Mouse (Mus musculus): ENCODE data around the gene Higd1c. TPM values are rescaled to one million over a fixed set of nuclear protein-coding genes. Genes with fewer than 3 reads are reported as not detected.
"Not testable (repeated sequence)": the region's sequence is repeated elsewhere in the genome, so short reads cannot be mapped to it uniquely, and the experiment has no call there.

Higd1c gene
- total RNA-seq, 2 experiments from 2014 or later, result not detected

DNA sequence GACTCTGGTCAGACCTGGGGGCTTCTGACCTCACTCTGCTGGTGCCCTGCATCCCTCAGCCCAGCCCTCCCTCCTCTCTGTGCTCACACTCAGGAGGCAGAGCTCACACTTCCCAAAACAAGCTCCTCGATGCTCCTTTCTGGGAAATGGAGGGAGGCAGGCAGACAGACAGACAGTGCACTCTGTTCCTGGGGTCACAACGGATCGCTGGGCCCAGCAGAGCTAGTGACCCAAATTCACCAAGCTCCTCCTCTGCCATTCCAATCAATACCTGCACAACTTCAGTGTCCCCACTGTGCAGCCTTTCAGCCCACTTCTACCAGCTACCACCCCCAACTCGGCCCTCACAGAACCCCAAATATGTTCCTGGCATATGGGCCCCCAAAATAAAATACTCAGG lies 37.5 kb downstream of the Higd1c start:
- no peak for DNase-seq (ENCODE audit: extremely low spot score in 1 of 2, low spot score in 2 of 2)
- intact Hi-C loops (cut with DNase I), result no loop called here

DNA sequence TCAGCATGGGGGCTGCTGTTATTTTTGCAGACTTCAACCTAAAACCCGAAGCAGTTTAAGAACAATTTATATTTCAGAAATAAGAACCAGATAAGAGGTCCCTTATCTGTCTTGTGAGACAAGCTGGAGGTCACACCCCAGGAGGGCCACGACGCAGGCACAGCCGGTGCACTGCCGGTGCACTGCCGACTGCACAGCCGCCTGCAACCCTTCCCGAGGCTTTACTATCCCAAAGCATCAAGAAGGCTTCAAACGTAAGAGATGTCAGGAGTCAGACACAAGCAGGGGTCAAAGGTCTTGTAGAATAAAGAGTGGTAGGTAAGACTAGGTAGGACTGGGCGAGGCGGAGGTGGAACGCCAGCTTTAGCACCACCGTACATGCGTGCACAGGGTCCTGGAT lies 38.0 kb downstream of the Higd1c start:
- intact Hi-C loops (cut with DNase I), result no loop called here
- DNase-seq (ENCODE audit: extremely low spot score in 1 of 2, low spot score in 2 of 2), result no peak

DNA sequence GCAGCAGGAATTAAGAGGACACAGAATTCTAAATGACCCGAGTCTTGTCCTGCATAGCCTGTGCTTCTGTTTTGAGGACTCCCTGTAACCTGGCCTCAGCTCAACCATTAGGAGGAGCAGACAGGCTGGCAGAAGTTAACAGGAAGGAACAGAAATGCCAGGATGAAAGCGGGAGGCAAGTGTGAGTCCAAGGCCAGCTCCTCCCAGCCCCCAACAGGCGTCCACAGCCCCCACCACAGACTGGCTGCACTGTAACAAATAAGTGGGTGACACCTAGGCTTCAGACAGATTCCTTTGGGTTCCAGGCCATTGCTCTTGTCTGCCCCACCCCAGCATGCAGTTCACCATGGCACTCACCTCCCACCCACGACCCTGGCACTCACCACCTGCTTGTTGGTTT lies 38.5 kb downstream of the Higd1c start:
- intact Hi-C loops (cut with DNase I), result no loop called here
- no peak for DNase-seq (ENCODE audit: extremely low spot score in 1 of 2, low spot score in 2 of 2)

DNA sequence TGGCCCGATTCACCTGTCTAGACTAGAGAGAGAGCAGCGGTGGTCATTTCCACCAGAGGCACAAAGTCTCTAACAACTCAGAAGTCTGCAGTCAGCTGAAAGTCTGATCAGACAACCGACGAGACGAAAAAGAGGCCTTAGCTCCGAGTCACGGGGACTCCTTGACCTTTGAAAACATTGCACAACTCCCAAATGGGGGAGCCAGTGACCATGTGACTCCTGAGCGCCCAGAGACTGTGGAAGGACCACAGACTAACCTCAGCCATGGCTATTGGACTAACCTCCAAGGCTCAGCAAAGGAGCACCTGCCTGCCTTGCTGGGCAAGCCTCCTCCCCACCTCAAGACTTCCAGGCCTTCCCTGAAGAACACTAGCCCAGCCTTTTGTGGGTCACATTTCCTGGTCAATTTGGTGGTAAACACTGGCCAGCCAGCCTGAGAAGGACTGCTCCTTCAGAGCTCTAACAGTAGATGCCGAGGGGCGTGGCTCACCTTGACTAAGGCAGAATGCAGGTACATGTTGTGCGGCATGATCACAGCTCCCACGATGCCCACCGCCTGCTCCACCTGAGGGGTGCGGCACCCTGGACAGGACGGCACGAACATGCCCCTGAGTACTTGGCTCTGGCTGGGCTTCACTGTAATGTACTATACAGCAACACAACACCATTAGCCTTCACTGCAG lies 39.1 kb downstream of the Higd1c start:
- intact Hi-C loops (cut with DNase I), result no loop called here
- no peak for DNase-seq (ENCODE audit: extremely low spot score in 1 of 2, low spot score in 2 of 2)

DNA sequence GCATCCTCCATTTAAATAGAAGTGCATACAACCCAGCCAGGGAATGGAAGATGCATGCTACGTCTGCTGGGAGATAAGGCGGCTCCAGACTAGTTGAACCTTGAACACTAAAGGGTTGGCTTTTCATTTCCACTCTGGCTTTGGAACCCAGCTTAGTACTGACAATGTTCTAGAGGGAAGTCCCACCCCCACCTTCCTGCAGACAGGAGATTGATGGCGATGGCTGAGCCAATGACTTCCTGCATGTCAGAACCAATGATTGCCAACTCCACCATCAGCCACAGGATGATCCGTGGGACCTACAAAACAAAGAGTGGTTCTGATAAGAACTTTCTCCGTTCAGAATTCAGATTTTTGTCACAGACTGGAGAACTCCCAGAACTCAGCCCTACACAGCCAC lies 41.7 kb downstream of the Higd1c start:
- intact Hi-C loops (cut with DNase I), result no loop called here
- no peak for DNase-seq (ENCODE audit: extremely low spot score in 1 of 2, low spot score in 2 of 2)

DNA sequence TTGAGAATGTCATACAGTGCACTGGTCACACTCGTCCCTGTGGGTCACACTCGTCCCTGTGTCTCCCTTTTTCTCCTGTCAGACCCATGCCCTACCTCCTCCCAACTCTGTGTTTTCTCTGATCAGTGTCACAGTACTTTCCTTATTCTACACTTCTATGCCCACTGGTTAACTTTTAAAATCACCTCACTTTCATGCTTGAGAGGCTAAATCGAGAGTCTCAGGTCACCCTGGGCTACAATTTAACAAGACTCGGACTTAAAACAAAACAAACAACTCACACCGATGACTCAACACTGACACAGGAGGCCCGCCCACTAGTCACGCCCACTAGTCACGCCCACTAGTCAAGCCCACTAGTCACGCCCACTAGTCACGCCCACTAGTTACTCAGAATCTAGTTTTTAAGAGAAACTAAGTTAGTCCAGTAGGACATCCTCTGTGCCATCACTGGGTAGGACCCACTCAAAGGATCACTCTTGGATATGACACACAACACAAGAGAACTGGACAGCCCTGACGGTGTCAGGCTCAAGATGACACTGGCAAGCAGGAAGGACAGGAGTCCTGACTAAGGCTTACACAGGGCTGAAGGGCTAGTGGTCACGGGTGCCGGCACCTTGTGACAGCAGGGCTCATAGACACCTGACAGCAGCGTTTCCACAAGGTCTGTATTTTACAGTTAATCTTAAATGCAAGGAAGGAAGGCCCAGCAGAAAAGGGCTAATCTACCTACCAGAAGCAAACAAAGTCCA lies 46.8 kb downstream of the Higd1c start:
- no peak for DNase-seq (ENCODE audit: extremely low spot score in 1 of 2, low spot score in 2 of 2)
- intact Hi-C loops (cut with DNase I), result no loop called here

DNA sequence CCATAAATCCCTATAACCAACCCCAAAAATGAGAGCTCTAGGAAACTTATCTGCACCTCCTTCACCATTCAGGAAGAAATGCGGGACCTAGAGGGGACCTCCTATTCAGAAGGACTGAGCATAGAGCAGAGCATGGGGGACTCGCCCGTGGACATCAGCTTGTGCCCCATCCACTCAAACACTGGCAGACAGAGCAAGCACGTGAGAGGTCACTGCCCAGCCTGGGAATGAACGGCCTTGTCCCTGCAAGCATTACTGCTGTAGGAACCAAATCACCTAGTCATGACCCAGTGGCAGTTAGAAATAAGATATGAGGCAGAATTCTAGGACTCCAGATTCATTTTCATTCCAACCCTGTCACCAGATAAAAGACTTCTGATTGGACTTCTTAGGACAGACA lies 47.4 kb downstream of the Higd1c start:
- intact Hi-C loops (cut with DNase I), result no loop called here
- no peak for DNase-seq (ENCODE audit: extremely low spot score in 1 of 2, low spot score in 2 of 2)

DNA sequence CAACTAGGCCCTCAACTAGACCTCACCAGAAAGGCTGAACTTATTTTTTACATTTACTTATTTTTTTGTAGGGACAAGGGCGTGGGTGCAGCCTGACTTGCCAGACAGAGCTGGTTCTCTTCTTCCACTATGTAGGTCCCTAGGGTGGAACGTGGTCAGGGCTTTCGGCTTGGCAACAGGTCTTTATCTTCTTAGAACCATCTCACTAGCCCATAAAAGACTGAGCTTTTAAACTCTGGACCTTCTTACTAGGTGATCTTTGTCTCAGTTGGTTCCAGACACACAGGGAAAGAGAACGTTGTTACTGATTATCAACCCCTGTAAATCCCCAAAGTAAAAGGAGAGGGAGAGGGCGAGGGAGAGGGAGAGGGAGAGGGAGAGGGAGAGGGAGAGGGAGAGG lies 49.0 kb downstream of the Higd1c start:
- DNase-seq (ENCODE audit: extremely low spot score in 1 of 2, low spot score in 2 of 2), result no peak
- intact Hi-C loops (cut with DNase I), result no loop called here

DNA sequence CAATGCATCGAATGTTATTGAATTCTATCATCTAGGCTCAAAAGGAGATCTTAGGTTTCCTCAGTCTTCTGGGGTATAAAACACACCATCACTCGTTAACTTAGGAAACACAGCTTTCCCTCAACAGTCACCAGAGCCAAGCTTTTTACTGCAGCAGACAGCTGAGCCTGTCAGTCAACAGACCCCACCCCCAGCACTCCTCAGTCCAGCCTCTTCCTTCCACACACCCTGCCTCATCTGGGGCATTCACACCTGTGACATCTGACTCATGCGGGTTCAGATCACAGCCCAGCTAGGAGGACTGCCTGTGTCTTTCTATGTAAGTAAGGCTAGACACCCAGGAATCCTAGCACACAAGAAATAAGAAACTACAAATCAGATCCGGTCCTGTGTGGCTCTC lies 49.7 kb downstream of the Higd1c start:
- intact Hi-C loops (cut with DNase I), result no loop called here

DNA sequence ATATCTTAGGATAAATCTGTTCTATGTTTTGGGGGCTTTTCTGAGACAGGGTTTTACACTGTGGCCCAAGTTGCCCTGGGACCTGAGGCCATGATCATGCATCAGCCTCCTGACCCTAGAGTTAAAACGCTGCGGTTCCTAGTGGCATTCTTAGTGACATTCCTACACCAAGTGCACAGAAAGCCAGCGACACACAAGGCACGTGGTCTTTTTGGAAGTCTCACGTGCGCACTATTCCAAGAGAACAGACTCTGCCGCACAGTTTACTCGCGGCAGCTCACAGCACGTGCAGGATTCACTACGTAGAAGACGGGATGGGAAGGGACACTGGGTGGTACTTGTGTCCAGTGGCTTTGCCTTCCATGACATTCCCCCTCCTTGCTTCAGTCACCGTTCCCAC lies 50.6 kb downstream of the Higd1c start:
- intact Hi-C loops (cut with DNase I), result no loop called here
- DNase-seq (ENCODE audit: extremely low spot score in 1 of 2, low spot score in 2 of 2), result no peak

More for the DNA sequence above, 49.7 kb downstream of the Higd1c start:
- DNase-seq (ENCODE audit: extremely low spot score in 1 of 2, low spot score in 2 of 2), result no peak

DNA sequence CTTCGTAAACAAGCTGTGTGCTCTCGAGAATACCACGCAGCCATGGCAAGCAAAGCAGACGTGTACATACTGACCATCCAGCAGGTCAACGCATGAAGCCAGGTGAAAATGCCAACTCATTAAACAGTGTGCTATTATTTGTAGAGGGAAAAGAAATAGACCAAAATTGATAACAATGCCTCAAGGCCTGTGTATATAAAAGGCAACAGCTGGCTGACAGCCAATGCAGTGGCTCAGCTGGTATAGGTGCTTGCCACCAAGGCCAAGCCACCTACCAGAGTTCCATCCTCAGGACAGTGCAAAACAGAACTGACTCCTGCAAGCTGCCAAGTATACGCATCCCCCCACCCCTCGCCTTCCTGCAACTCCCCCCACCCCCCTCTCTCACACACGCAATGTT lies 51.3 kb downstream of the Higd1c start:
- intact Hi-C loops (cut with DNase I), result no loop called here
- DNase-seq (ENCODE audit: extremely low spot score in 1 of 2, low spot score in 2 of 2), result no peak

DNA sequence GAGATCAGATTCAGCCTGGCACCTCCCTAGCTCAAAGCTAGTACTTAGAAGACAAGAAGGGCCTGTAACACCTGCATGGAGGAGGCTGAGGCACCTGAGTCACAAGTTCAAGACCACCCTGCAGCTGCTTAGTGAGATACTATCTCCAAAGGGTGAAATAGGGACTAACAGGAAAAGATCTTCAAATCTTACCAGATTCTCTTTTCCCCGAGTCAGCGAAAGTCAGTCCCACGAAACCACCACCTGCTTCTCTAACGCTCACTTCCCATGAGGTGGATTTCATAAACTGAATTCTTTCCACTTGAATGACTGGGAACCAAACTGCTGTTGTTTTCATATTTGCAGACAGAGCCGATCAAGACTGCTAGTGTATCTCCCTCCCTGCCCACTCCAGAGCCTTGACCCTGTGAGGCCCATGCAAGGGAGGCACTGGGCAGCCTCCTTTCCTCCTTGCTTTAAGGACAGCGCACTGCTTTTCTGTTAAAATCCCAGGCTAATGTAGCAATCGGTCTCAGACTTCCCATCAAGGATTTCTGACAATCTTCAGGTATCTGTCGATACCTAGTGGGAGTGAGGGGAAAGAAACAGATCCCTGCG lies 53.6 kb downstream of the Higd1c start:
- no peak for DNase-seq (ENCODE audit: extremely low spot score in 1 of 2, low spot score in 2 of 2)
- intact Hi-C loops (cut with DNase I), result no loop called here

DNA sequence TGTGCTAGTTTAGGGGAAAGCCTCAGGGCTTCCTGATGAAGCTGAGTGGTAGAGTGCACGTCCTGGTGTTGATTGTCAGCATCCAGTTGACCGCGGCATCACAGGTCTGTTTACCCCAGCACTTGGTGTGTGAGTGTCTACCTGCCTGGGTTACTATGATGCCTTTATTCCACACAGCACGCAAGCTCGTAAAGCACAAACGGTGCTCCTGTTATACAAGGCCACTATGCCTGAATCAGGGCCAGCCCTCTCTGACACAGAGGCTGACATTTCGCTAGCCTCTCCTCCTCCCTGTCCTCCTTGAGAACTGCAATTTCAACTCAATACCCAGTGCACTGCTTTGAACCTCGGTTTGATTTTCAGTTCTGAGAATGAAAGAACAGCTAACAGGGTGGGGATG lies 55.0 kb downstream of the Higd1c start:
- intact Hi-C loops (cut with DNase I), result no loop called here
- DNase-seq (ENCODE audit: extremely low spot score in 1 of 2, low spot score in 2 of 2), result no peak

DNA sequence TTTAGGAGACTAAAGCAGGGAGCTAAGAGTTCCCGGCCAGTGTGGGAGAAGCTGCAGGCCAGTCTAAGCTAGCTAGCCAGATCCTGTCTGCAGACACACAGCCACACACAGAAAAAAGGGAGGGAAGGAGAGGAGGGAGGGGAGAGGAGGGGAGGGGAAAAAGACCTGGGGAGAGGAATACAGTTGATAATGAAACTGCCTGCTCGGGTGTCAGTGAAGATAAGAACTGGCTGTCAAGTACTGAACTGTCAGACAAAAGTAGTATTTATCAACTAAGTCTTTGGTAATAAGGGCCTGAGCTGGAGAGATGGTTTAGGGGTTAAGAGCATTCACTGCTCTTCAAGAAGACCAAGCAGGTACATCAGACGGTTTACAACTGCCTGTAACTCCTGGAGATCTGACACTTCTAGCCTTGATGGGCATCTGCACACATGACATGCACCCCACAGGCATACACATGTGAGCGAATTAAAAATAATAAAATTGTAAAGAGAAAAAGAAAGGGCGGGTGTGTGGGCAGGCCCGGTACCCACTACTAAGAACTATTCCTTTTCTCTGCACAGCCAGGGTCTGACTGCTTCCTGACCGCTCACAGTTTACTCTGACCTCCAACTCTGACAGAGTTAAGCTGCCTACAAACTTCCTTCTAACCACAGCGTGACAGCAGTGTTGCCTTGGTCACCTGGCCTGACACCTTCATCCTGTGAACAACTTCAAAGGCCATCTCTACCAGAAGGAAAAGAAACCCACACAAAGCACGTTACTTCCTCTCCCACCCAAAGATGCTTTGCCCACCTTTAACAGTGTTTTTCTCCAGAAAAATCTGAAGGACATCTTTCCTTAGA lies 55.8 kb downstream of the Higd1c start:
- intact Hi-C loops (cut with DNase I), result no loop called here
- DNase-seq (ENCODE audit: extremely low spot score in 1 of 2, low spot score in 2 of 2), result no peak

DNA sequence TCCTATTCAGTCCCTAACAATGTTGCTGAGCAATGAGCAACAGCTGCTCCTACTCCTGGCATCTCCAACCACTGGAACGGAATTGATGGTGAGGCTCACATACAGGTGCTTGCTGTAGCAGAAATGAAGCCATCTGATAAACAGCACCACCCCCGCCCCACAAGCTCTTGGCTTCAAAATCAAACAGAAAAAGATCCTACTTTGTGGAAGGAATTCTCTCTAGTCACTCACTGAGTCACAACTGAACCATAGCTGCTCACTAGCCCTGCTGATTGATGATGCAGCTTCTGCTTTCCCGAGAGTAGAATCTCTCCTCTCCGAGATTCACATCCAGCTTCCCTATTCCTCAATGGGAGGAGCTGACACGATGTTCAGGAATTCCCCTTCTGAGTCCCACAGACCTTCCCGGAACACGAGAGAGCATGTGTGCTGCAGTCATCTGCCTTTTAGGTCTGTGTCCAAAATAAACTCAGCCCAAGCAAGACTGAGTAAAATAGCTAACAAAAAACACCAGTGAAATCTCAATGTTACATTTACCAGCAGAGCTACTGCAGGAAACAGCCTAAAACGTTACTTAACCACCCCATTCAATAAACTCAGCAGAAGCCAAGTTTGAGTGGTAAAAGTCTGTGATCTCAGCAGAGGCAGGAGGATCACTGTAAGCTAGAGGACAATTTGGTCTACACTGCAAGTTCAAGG lies 56.9 kb downstream of the Higd1c start:
- intact Hi-C loops (cut with DNase I), result no loop called here
- no peak for DNase-seq (ENCODE audit: extremely low spot score in 1 of 2, low spot score in 2 of 2)

DNA sequence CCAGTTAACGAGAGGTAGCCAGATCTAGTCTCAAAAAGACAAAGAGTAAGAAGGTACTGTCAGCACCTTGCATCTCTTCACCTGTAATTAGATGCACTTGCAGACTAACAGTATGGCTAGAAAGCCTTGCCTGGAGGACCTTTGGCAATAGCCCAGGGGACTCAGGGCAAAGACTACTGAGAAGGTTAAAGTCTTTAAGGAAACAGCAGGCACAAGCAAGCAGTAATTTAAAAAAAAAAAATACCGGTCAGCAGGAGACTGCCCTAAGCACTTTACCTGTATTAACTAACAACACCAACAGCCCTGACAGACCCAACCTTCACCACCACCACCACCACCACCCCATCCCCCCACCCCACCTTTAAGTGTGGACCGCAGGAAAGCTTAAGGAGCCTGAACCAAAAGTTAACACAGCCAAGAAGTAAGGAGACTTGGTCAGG lies 57.4 kb downstream of the Higd1c start, which contains the start of gene Gm5475:
Gene Gm5475, plus strand, starts transcription at position 390 of the 440 bp plus-strand sequence.
- intact Hi-C loops (cut with DNase I); DNase-seq (ENCODE audit: extremely low spot score in 1 of 2, low spot score in 2 of 2): not testable (repeated sequence)

DNA sequence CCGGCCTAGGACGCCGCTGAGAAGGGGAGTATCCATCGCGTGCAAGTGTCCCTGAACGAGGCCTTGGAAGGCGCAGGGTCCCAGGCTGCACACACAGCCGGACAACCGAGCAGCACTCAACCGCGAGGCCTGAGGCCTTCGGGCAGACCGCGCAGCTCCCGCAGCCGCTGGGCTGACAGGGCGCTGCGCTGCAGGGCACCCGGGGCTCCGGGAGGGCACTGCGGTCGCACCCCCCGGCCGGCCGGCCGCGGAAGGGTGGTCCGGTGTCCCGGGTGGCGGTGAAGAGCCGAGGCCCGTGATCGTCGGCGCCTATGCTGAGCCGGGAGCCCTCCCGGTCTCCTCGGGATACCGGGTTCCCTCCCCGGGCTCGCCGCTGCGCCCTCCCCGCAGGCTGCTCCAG lies 58.1 kb downstream of the Higd1c start:
- intact Hi-C loops (cut with DNase I), result no loop called here
- peak in 1 of 2 experiments; percentile 61 for DNase-seq (ENCODE audit: extremely low spot score in 1 of 2, low spot score in 2 of 2)

DNA sequence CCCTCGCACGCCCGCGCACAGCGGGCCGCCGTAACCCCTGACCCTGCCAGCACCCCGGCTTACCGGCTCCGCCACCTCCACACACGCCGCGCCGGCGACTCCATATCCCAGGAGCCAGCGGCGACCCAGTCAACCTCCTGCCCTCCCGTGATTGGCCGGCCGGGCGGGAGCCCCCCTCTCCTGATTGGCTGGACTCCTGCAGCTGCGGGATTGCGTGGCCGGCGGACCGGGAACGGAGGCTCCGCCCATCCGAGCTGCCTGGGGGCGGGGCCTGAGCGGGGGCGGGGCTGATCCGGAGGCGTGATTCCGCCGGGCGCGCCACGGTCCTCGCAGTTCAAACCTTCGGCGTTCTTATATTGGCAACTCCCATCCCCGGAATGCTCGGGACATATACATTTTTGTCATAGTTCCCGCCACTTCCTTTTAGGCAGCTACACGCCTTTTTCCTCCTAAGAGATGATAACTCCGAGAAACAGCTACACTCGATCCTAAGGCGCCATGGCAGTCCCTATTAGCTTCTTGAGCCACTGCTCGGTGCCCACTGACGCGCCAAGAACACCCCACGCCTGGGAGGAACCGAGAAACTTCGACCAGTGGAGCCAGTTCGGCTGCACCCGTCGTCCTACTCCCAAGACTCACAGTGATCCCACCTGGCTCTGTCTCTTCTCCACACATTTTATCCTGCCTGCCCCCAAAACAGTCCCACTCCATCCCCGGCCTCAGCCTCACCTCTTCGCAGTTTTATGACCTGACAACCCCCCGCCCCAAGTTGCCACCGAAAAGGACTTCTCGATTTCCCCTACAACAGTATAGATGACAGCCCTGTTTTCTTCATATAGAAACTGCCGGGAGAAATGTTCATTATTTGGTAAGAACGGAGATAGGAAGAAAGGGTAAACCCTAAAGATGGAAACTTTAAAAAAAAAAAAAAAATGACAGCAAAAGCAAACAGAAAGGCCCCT lies 58.8 kb downstream of the Higd1c start:
- peak; percentile 94 to 98 for DNase-seq (ENCODE audit: extremely low spot score in 1 of 2, low spot score in 2 of 2)
- intact Hi-C loops (cut with DNase I), result no loop called here
